Comparison of ENCODE assay signal across 8 mouse cellular contexts in the genomic region with DNA sequence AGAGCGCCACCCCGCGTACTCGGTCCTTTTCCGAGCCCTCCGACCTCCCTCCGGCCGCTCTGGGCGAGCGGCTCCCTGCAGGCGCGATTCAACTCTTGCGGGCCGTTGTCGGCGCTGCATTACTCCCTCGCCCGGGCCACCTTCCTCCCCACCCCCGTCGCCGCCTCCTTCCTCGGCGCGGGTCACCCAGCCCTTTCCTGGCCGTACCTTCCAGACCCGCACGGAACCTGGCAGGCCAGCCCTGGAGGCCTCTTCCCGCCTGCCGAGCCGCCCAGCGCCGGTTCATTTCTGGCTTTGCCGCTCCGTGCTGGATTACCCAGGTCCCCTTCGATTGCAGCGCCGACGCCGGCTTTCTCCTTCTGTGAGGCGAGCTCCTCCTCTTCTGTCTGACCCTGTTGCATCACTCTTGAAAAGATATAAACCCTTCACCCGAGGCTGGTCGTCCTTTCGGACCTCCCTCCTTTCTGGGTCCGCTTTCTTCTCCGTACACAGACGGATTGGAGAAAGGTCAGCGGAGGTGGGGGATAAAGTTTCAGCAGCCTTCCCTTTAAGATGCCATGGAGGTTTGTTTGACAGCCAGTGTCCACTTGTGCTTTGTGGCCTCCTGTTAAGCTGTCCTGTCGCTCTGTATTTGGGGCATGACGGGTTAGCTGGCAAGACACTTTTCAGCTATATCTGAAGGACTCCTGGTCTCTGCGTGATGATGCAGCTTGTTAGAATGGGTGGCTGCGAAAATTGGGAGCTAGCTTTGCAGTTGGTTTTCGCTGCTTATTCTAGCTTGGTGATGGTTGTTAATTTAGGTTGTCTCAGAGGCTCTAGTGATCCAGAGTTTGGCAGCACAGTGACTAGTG. TPM values are rescaled to one million over a fixed set of nuclear protein-coding genes. Genes with fewer than 3 reads are reported as not detected.
DNase-seq lines count a peak whose midpoint lies in the region; ATAC-seq and TF ChIP-seq lines count a peak whose summit lies in the region.

No protein-coding gene starts in this region.

- no peak for TF ChIP-seq CTCF in liver, adult 2 months (IDR thresholded peaks at IDR 0.05; ENCODE audit: low read depth, low read length)
- TF ChIP-seq CTCF in midbrain, postnatal 0 days (IDR thresholded peaks at IDR 0.05) = no peak

- H3K4me3 ChIP-seq in embryonic facial prominence, embryonic 10.5 days = peak overlapping the region; percentile 92
- peak overlapping the region; percentile 81 for H3K4me3 ChIP-seq in liver, adult 2 months (ENCODE audit: insufficient read depth, low read depth, low read length)
- H3K4me3 ChIP-seq in midbrain, postnatal 0 days (ENCODE audit: low read depth, low read length) = peak overlapping the region; percentile 80

- DNase-seq in urinary bladder, adult 2 months (ENCODE audit: low spot score) = peak; percentile 40
- DNase-seq in urinary bladder, postnatal 25 days (ENCODE audit: low spot score) = no peak
- DNase-seq in embryonic facial prominence, embryonic 10.5 days (ENCODE audit: low spot score) = peak; percentile 75
- DNase-seq in heart, adult 18-20 months = peak; percentile 57 to 76
- DNase-seq in kidney, adult 11 months = peak; percentile 61
- peak; percentile 68 for DNase-seq in liver, adult 2 months (ENCODE audit: extremely low read depth, low read depth, low spot score)
- DNase-seq in midbrain, postnatal 0 days (ENCODE audit: low spot score) = peak; percentile 37
- DNase-seq in spleen, postnatal 4 days (ENCODE audit: low spot score in 2 of 2) = peak; percentile 61 to 84

- H3K9ac ChIP-seq in liver, adult 2 months (ENCODE audit: low read depth, low read length) = peak overlapping the region; percentile 92
- H3K9ac ChIP-seq in midbrain, postnatal 0 days (replicated peaks; ENCODE audit: low read length, poor library complexity, severe bottlenecking) = peak overlapping the region; percentile 83

- peaks cover 33% of the 10 kb centered on the region for H3K4me1 ChIP-seq in embryonic facial prominence, embryonic 10.5 days
- H3K4me1 ChIP-seq in liver, adult 2 months (ENCODE audit: control insufficient read depth, insufficient read depth, low read length) = peaks cover 10% of the 10 kb centered on the region
- peaks cover 15% of the 10 kb centered on the region for H3K4me1 ChIP-seq in midbrain, postnatal 0 days (ENCODE audit: insufficient read depth, low read length)

- no peaks in the 10 kb centered on the region for H3K9me3 ChIP-seq in embryonic facial prominence, embryonic 10.5 days
- H3K9me3 ChIP-seq in midbrain, postnatal 0 days (ENCODE audit: low read length) = no peaks in the 10 kb centered on the region

- TF ChIP-seq POLR2A in liver, adult 2 months (IDR thresholded peaks at IDR 0.05; ENCODE audit: extremely low read depth, insufficient read depth, low read length) = 0 out of 2 replicates have a peak, but pooled peaks have one; percentile 32

- H3K4me2 ChIP-seq in midbrain, postnatal 0 days (ENCODE audit: low read depth, low read length, poor library complexity, severe bottlenecking) = peak overlapping the region; percentile 71

- H3K79me2 ChIP-seq in liver, adult 2 months (ENCODE audit: control insufficient read depth, insufficient read depth, low read length) = peaks cover 12% of the 10 kb centered on the region

- 2% methylated on average over 52 of the region's 52 CpGs for WGBS in embryonic facial prominence, embryonic 10.5 days
- 2% methylated on average over 52 of the region's 52 CpGs for WGBS in liver, adult 2 months
- 2% methylated on average over 48 of the region's 52 CpGs for WGBS in midbrain, postnatal 0 days

- ATAC-seq in midbrain, postnatal 0 days (ENCODE audit: low FRiP score) = peak; percentile 72

- no peaks in the 10 kb centered on the region for H3K27me3 ChIP-seq in embryonic facial prominence, embryonic 10.5 days (replicated peaks; ENCODE audit: low read depth, poor library complexity, severe bottlenecking)
- H3K27me3 ChIP-seq in liver, adult 2 months (ENCODE audit: control insufficient read depth, insufficient read depth, low read length) = no peaks in the 10 kb centered on the region
- H3K27me3 ChIP-seq in midbrain, postnatal 0 days (ENCODE audit: insufficient read depth, low read length) = no peaks in the 10 kb centered on the region

- H3K27ac ChIP-seq in embryonic facial prominence, embryonic 10.5 days (replicated peaks) = peak overlapping the region; percentile 94
- peak overlapping the region; percentile 63 for H3K27ac ChIP-seq in liver, adult 2 months (replicated peaks; ENCODE audit: insufficient read depth, low read depth, low read length)
- peak overlapping the region; percentile 86 for H3K27ac ChIP-seq in midbrain, postnatal 0 days (ENCODE audit: low read depth, low read length)

- H3K36me3 ChIP-seq in embryonic facial prominence, embryonic 10.5 days (replicated peaks) = peaks cover 33% of the 10 kb centered on the region
- peaks cover 7% of the 10 kb centered on the region; the same call in 1 of the 2 replicates for H3K36me3 ChIP-seq in liver, adult 2 months (ENCODE audit: control insufficient read depth, insufficient read depth, low read length)
- H3K36me3 ChIP-seq in midbrain, postnatal 0 days (ENCODE audit: insufficient read depth, low read length) = no peaks in the 10 kb centered on the region; the same call in 1 of the 2 replicates

RNA-seq across cellular contexts. Expression of a gene that starts 0.8 kb away (rescaled TPM):
- 5.2 and 6.0 TPM in 2 replicates for polyA plus RNA-seq in urinary bladder, adult 2 months (2012; rRNA removed)
- polyA plus RNA-seq in embryonic facial prominence, embryonic 10.5 days (2016; fragmentation: Nextera tagmentation; extraction: Ambion mirVana) = 9.5 and 10.3 TPM in 2 replicates
- total RNA-seq in heart, adult 18-20 months (2021) = 10 to 100 TPM; 16.8 to 20.6 TPM
- 5.0 and 5.5 TPM in 2 replicates for total RNA-seq in liver, adult 2 months (2014; rRNA removed)
- polyA plus RNA-seq in liver, adult 2 months (2012; rRNA removed) = 7.0 and 7.2 TPM in 2 replicates
- total RNA-seq in midbrain, postnatal 0 days (2014; rRNA removed) = 18.0 and 19.9 TPM in 2 replicates
- 3.9 and 4.5 TPM in 2 replicates for polyA plus RNA-seq in midbrain, postnatal 0 days (2015; fragmentation: Nextera tagmentation; extraction: Ambion mirVana)

RNA-seq across cellular contexts. Expression of a gene that starts 19.1 kb away (rescaled TPM):
- polyA plus RNA-seq in urinary bladder, adult 2 months (2012; rRNA removed) = 74.7 and 77.3 TPM in 2 replicates
- 412 and 414 TPM in 2 replicates for polyA plus RNA-seq in embryonic facial prominence, embryonic 10.5 days (2016; fragmentation: Nextera tagmentation; extraction: Ambion mirVana)
- total RNA-seq in heart, adult 18-20 months (2021) = 10 to 100 TPM; 46.0 to 50.6 TPM
- total RNA-seq in liver, adult 2 months (2014; rRNA removed) = 24.4 and 27.1 TPM in 2 replicates
- 42.2 and 49.6 TPM in 2 replicates for polyA plus RNA-seq in liver, adult 2 months (2012; rRNA removed)
- total RNA-seq in midbrain, postnatal 0 days (2014; rRNA removed) = 112 and 140 TPM in 2 replicates
- polyA plus RNA-seq in midbrain, postnatal 0 days (2015; fragmentation: Nextera tagmentation; extraction: Ambion mirVana) = 210 and 216 TPM in 2 replicates

RNA-seq across cellular contexts. Expression of a gene that starts 36.6 kb away (rescaled TPM):
- 62.7 and 79.1 TPM in 2 replicates for polyA plus RNA-seq in urinary bladder, adult 2 months (2012; rRNA removed)
- polyA plus RNA-seq in embryonic facial prominence, embryonic 10.5 days (2016; fragmentation: Nextera tagmentation; extraction: Ambion mirVana) = 15.5 and 15.7 TPM in 2 replicates
- 100 to 1,000 TPM; 138 to 145 TPM for total RNA-seq in heart, adult 18-20 months (2021)
- total RNA-seq in liver, adult 2 months (2014; rRNA removed) = 93.0 and 117 TPM in 2 replicates
- polyA plus RNA-seq in liver, adult 2 months (2012; rRNA removed) = 159 and 178 TPM in 2 replicates
- 72.8 and 73.8 TPM in 2 replicates for total RNA-seq in midbrain, postnatal 0 days (2014; rRNA removed)
- 8.3 and 8.7 TPM in 2 replicates for polyA plus RNA-seq in midbrain, postnatal 0 days (2015; fragmentation: Nextera tagmentation; extraction: Ambion mirVana)

RNA-seq across cellular contexts. Expression of a gene that starts 52.1 kb away (rescaled TPM):
- 45.2 and 52.6 TPM in 2 replicates for polyA plus RNA-seq in urinary bladder, adult 2 months (2012; rRNA removed)
- polyA plus RNA-seq in embryonic facial prominence, embryonic 10.5 days (2016; fragmentation: Nextera tagmentation; extraction: Ambion mirVana) = 18.0 and 19.4 TPM in 2 replicates
- total RNA-seq in heart, adult 18-20 months (2021) = 10 to 100 TPM; 65.8 to 73.0 TPM
- 8.8 and 9.0 TPM in 2 replicates for total RNA-seq in liver, adult 2 months (2014; rRNA removed)
- 9.4 and 10.0 TPM in 2 replicates for polyA plus RNA-seq in liver, adult 2 months (2012; rRNA removed)
- total RNA-seq in midbrain, postnatal 0 days (2014; rRNA removed) = 109 and 112 TPM in 2 replicates
- 44.1 and 45.9 TPM in 2 replicates for polyA plus RNA-seq in midbrain, postnatal 0 days (2015; fragmentation: Nextera tagmentation; extraction: Ambion mirVana)

RNA-seq across cellular contexts. Expression of a gene that starts 52.6 kb away (rescaled TPM):
- 32.9 and 33.2 TPM in 2 replicates for polyA plus RNA-seq in urinary bladder, adult 2 months (2012; rRNA removed)
- 87.5 and 96.2 TPM in 2 replicates for polyA plus RNA-seq in embryonic facial prominence, embryonic 10.5 days (2016; fragmentation: Nextera tagmentation; extraction: Ambion mirVana)
- total RNA-seq in heart, adult 18-20 months (2021) = 10 to 100 TPM; 22.9 to 24.7 TPM
- total RNA-seq in liver, adult 2 months (2014; rRNA removed) = 7.8 and 8.9 TPM in 2 replicates
- 5.1 and 6.0 TPM in 2 replicates for polyA plus RNA-seq in liver, adult 2 months (2012; rRNA removed)
- total RNA-seq in midbrain, postnatal 0 days (2014; rRNA removed) = 18.1 and 21.0 TPM in 2 replicates
- polyA plus RNA-seq in midbrain, postnatal 0 days (2015; fragmentation: Nextera tagmentation; extraction: Ambion mirVana) = 49.7 and 59.9 TPM in 2 replicates
